Comparison of ENCODE assay signal across 8 mouse cellular contexts in the genomic region with DNA sequence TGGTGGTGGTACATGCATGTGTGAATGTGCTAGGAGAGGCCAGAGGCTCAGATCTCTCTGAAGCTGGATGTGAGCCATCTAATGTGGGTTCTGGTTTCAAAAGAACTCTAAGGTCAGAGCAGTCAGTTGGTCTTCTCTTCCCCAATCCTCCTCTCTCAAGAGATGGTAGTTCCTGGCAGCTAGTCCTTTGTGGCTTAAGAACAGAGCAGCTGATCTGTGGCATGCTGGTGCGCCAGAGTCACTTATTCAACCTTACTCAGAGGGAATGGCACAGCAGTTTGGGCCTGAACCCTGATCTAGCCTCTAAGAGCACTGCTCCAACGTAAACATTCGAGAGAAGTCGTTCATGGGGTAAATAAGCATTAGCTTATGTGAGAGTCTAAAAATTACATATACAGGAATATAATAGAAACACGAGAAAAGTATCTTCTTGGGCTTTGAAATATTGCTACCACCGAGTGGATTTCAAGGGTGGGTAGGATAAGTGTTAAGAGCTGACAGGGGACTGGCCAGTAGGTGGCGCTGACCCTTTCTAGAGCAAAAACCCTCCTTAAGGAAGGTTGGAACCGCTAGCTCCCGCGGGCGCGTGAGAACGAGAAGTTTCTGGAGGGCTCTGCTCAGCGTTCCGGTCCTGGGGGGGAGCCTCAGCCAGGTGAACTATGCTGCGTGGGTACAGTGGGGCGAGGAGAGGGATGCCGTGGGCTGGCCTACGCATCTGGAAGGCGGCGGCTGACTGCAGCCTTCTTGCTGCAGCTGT. TPM values are rescaled to one million over a fixed set of nuclear protein-coding genes. Genes with fewer than 3 reads are reported as not detected.
DNase-seq lines count a peak whose midpoint lies in the region; ATAC-seq and TF ChIP-seq lines count a peak whose summit lies in the region.

A gene (plus strand): TSS at position 553 of the 757 bp plus-strand sequence.

- peaks cover 3% of the 10 kb centered on the region for H3K79me2 ChIP-seq in heart, adult 2 months (replicated peaks; ENCODE audit: control insufficient read depth, insufficient read depth, low read length)

- DNase-seq in 416B (ENCODE audit: low read depth): peak; percentile 95
- DNase-seq in adrenal gland, postnatal 4 days (ENCODE audit: low spot score in 2 of 2): peak; percentile 55 to 75
- DNase-seq in heart, adult 2 months: peak; percentile 85 to 89
- DNase-seq in kidney, adult 2 months: peak; percentile 86
- peak; percentile 94 for DNase-seq in limb, embryonic 11.5 days (ENCODE audit: low spot score)

- TF ChIP-seq CTCF in heart, adult 2 months (IDR thresholded peaks at IDR 0.05): peak; percentile 98
- peak; percentile 78 for TF ChIP-seq CTCF in kidney, adult 2 months (conservative IDR thresholded peaks at IDR 0.05; ENCODE audit: insufficient read depth, insufficient read length, low read depth, low read length)
- TF ChIP-seq CTCF in small intestine, adult 2 months (IDR thresholded peaks at IDR 0.05; ENCODE audit: extremely low read depth, insufficient read length, insufficient replicate concordance, low read depth, low read length): peak; percentile 82

- TF ChIP-seq EP300 in heart, adult 2 months (IDR thresholded peaks at IDR 0.05; ENCODE audit: insufficient read depth, low read depth, low read length): no peak

- H3K36me3 ChIP-seq in embryonic facial prominence, embryonic 13.5 days: peaks cover 57% of the 10 kb centered on the region
- H3K36me3 ChIP-seq in heart, adult 2 months (ENCODE audit: control insufficient read depth, insufficient read depth, low read length): no peaks in the 10 kb centered on the region; the same call in 1 of the 2 replicates
- no peaks in the 10 kb centered on the region; the same call in 1 of the 2 replicates for H3K36me3 ChIP-seq in kidney, adult 2 months (ENCODE audit: control insufficient read depth, insufficient read depth, low read length)
- peaks cover 10% of the 10 kb centered on the region for H3K36me3 ChIP-seq in limb, embryonic 11.5 days (ENCODE audit: control insufficient read depth, insufficient read depth, low read length)
- H3K36me3 ChIP-seq in midbrain, embryonic 13.5 days: peaks cover 40% of the 10 kb centered on the region
- peaks cover 43% of the 10 kb centered on the region for H3K36me3 ChIP-seq in small intestine, adult 2 months (ENCODE audit: control insufficient read depth, insufficient read depth, low read length)

- peak within 1 kb of the TSS; percentile 73 for H3K4me3 ChIP-seq in embryonic facial prominence, embryonic 13.5 days
- H3K4me3 ChIP-seq in heart, adult 2 months: peak within 1 kb of the TSS; percentile 91
- H3K4me3 ChIP-seq in kidney, adult 2 months (ENCODE audit: insufficient read depth, low read depth, low read length): peak within 1 kb of the TSS; percentile 80
- peak within 1 kb of the TSS; percentile 90 for H3K4me3 ChIP-seq in limb, embryonic 11.5 days (ENCODE audit: low read depth, low read length)
- peak within 1 kb of the TSS; percentile 91 for H3K4me3 ChIP-seq in midbrain, embryonic 13.5 days (replicated peaks)
- H3K4me3 ChIP-seq in small intestine, adult 2 months (ENCODE audit: low read depth, low read length): peak within 1 kb of the TSS; percentile 97

- peaks cover 12% of the 10 kb centered on the region for H3K4me1 ChIP-seq in embryonic facial prominence, embryonic 13.5 days
- H3K4me1 ChIP-seq in heart, adult 2 months (ENCODE audit: control insufficient read depth, insufficient read depth, low read length): peaks cover 3% of the 10 kb centered on the region
- no peaks in the 10 kb centered on the region; the same call in 1 of the 2 replicates for H3K4me1 ChIP-seq in kidney, adult 2 months (ENCODE audit: control insufficient read depth, insufficient read depth, low read length)
- no peaks in the 10 kb centered on the region for H3K4me1 ChIP-seq in limb, embryonic 11.5 days (ENCODE audit: control insufficient read depth, insufficient read depth, low read length)
- H3K4me1 ChIP-seq in midbrain, embryonic 13.5 days (replicated peaks): peaks cover 20% of the 10 kb centered on the region
- H3K4me1 ChIP-seq in small intestine, adult 2 months (ENCODE audit: control insufficient read depth, insufficient read depth, insufficient read length, low read length): peaks cover 15% of the 10 kb centered on the region; the same call in 1 of the 2 replicates

- WGBS in embryonic facial prominence, embryonic 13.5 days: 2% methylated on average over 21 of the region's 21 CpGs
- WGBS in heart, adult 2 months: 4% methylated on average over 21 of the region's 21 CpGs
- WGBS in kidney, adult 2 months: 4% methylated on average over 21 of the region's 21 CpGs
- 3% methylated on average over 21 of the region's 21 CpGs for WGBS in limb, embryonic 11.5 days
- WGBS in midbrain, embryonic 13.5 days: 3% methylated on average over 21 of the region's 21 CpGs
- WGBS in small intestine, adult 2 months: 3% methylated on average over 21 of the region's 21 CpGs

- peak; percentile 79 for ATAC-seq in embryonic facial prominence, embryonic 13.5 days (ENCODE audit: insufficient number of reproducible peaks, insufficient read depth, low FRiP score, low TSS enrichment, low read depth)
- peak; percentile 71 for ATAC-seq in limb, embryonic 11.5 days (ENCODE audit: insufficient number of reproducible peaks, low FRiP score, low TSS enrichment, low read depth)
- no peak; the same call in 1 of the 2 replicates for ATAC-seq in midbrain, embryonic 13.5 days

- no peaks in the 10 kb centered on the region for H3K27me3 ChIP-seq in embryonic facial prominence, embryonic 13.5 days
- H3K27me3 ChIP-seq in heart, adult 2 months (ENCODE audit: control insufficient read depth, insufficient read depth, low read length): no peaks in the 10 kb centered on the region
- H3K27me3 ChIP-seq in kidney, adult 2 months (replicated peaks; ENCODE audit: control insufficient read depth, insufficient read depth, low read length): no peaks in the 10 kb centered on the region
- H3K27me3 ChIP-seq in limb, embryonic 11.5 days (ENCODE audit: control insufficient read depth, insufficient read depth, low read length): no peaks in the 10 kb centered on the region
- no peaks in the 10 kb centered on the region for H3K27me3 ChIP-seq in midbrain, embryonic 13.5 days
- H3K27me3 ChIP-seq in small intestine, adult 2 months (ENCODE audit: control insufficient read depth, insufficient read depth, low read length): no peaks in the 10 kb centered on the region

- H3K27ac ChIP-seq in embryonic facial prominence, embryonic 13.5 days: peak within 1 kb of the TSS; percentile 96
- H3K27ac ChIP-seq in heart, adult 2 months: peak within 1 kb of the TSS; percentile 93
- peak within 1 kb of the TSS; percentile 79 for H3K27ac ChIP-seq in kidney, adult 2 months (ENCODE audit: insufficient read depth, low read depth, low read length)
- peak within 1 kb of the TSS; percentile 95 for H3K27ac ChIP-seq in limb, embryonic 11.5 days (replicated peaks; ENCODE audit: low read depth, low read length)
- peak within 1 kb of the TSS; percentile 96 for H3K27ac ChIP-seq in midbrain, embryonic 13.5 days
- peak within 1 kb of the TSS; percentile 100 for H3K27ac ChIP-seq in small intestine, adult 2 months (ENCODE audit: insufficient read depth, low read depth, low read length)

- peak within 1 kb of the TSS; percentile 84 for H3K4me2 ChIP-seq in embryonic facial prominence, embryonic 13.5 days
- H3K4me2 ChIP-seq in limb, embryonic 11.5 days (ENCODE audit: low read depth, severe bottlenecking): peak within 1 kb of the TSS; percentile 64
- peak within 1 kb of the TSS; percentile 91 for H3K4me2 ChIP-seq in midbrain, embryonic 13.5 days (replicated peaks)

- intact Hi-C loops in heart, adult 2 months (cut with DNase I): loop anchor here (1.0 to 5.0 kb wide), 4 partner anchors 46 to 136 kb away; a partner anchor contains a TSS

- TF ChIP-seq POLR2A in heart, adult 2 months (IDR thresholded peaks at IDR 0.05; ENCODE audit: insufficient read depth, low read depth, low read length): no peak
- no peak for TF ChIP-seq POLR2A in kidney, adult 2 months (IDR thresholded peaks at IDR 0.05; ENCODE audit: low read depth, low read length)
- TF ChIP-seq POLR2A in small intestine, adult 2 months (IDR thresholded peaks at IDR 0.05; ENCODE audit: low read depth, low read length): no peak

- peak within 1 kb of the TSS; percentile 91 for H3K9ac ChIP-seq in embryonic facial prominence, embryonic 13.5 days
- H3K9ac ChIP-seq in heart, adult 2 months (ENCODE audit: low read depth, low read length): peak within 1 kb of the TSS; percentile 86
- H3K9ac ChIP-seq in limb, embryonic 11.5 days (ENCODE audit: low read length): peak within 1 kb of the TSS; percentile 89
- H3K9ac ChIP-seq in midbrain, embryonic 13.5 days (replicated peaks): peak within 1 kb of the TSS; percentile 93

- no peaks in the 10 kb centered on the region for H3K9me3 ChIP-seq in embryonic facial prominence, embryonic 13.5 days
- no peaks in the 10 kb centered on the region for H3K9me3 ChIP-seq in limb, embryonic 11.5 days (ENCODE audit: control insufficient read depth, low read length)
- no peaks in the 10 kb centered on the region for H3K9me3 ChIP-seq in midbrain, embryonic 13.5 days

RNA-seq across cellular contexts. Expression of the gene that starts here (rescaled TPM):
- total RNA-seq in adrenal gland, postnatal 4 days (2021): 10 to 100 TPM; 25.0 to 27.8 TPM
- 11.9 and 12.9 TPM in 2 replicates for polyA plus RNA-seq in embryonic facial prominence, embryonic 13.5 days (2015; fragmentation: Nextera tagmentation; extraction: Ambion mirVana)
- total RNA-seq in heart, adult 2 months (2021): 10 to 100 TPM; 15.3 to 15.7 TPM
- 4.7 and 9.1 TPM in 2 replicates for polyA plus RNA-seq in heart, adult 2 months (2012; rRNA removed)
- 7.5 and 8.9 TPM in 2 replicates for polyA plus RNA-seq in kidney, adult 2 months (2012; rRNA removed)
- polyA plus RNA-seq in limb, embryonic 11.5 days (2014; fragmentation: Nextera tagmentation; extraction: Ambion mirVana): 14.1 TPM in 2 replicates
- polyA plus RNA-seq in midbrain, embryonic 13.5 days (2015; fragmentation: Nextera tagmentation; extraction: Ambion mirVana): 14.6 and 15.7 TPM in 2 replicates
- polyA plus RNA-seq in small intestine, adult 2 months (2012; rRNA removed): 2.8 and 12.4 TPM in 2 replicates
